Mouse (Mus musculus) adipocyte (in vitro differentiated cells): ENCODE data around the gene Chl1.

ENCODE experiments used
- DNase-seq: peaks from one replicate; pipeline ENCODE4 v3.0.0-alpha.2; 2016; ENCODE audit warnings: low spot score

The Chl1 gene

GRCm38 (mm10) chr6:103510392-103511289 is at the start of gene Chl1:
Gene Chl1, plus strand, starts transcription at chr6:103510586.
- no peak for DNase-seq

GRCm38 (mm10) chr6:103465479-103466080 is 44.8 kb upstream of the Chl1 start:
- no peak for DNase-seq

DNA sequence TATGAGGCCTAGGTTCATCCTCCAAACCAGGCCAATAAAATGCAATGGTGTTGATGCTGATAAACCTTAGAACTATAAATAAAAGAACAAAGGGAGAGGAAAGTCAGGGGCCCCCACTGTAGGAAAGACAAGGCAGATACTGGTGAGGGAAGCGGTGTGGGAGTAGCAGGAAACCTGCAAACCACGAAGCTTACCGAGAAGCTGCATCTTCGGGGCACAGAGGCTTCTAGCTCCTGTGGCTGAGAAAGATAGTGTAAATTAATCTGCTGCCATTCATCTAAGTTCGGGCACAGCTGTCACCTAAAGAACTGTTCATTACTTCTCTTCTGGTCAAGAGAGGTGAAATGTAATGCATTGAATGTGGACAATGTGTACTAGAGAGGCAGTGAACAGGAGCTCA is 37.1 kb upstream of the Chl1 start:
- no peak for DNase-seq

- no peak for DNase-seq
Observed at GRCm38 (mm10) chr6:103487199-103487598, 23.2 kb upstream of the Chl1 start.

DNA sequence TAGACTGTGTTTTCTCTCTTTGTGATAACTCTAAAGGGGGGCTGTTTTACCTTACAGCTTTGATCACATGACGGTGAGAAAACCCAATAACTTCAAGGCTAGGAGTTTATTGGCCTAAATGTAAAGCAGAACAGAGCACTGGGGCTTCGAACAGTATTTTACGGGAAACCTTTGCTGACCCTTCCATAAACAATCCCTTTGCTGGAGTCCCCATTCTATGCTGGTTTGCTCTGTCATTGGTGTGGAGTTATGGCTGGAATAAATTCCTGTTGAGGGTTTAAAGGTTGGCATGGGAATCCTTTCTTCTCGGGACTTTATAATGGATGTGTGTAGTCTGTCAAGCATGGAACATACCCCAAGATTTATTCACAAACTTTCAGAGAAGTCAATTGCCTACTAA is 12.0 kb upstream of the Chl1 start:
- DNase-seq = no peak

- no peak for DNase-seq
Observed at GRCm38 (mm10) chr6:103504065-103504464, 6.3 kb upstream of the Chl1 start.

GRCm38 (mm10) chr6:103507751-103508575 is 2.4 kb upstream of the Chl1 start:
- no peak for DNase-seq

GRCm38 (mm10) chr6:103509596-103509995 is 790 bp upstream of the Chl1 start:
- DNase-seq = no peak

GRCm38 (mm10) chr6:103511290-103511971 is 1.0 kb downstream of the Chl1 start:
- DNase-seq = no peak

DNA sequence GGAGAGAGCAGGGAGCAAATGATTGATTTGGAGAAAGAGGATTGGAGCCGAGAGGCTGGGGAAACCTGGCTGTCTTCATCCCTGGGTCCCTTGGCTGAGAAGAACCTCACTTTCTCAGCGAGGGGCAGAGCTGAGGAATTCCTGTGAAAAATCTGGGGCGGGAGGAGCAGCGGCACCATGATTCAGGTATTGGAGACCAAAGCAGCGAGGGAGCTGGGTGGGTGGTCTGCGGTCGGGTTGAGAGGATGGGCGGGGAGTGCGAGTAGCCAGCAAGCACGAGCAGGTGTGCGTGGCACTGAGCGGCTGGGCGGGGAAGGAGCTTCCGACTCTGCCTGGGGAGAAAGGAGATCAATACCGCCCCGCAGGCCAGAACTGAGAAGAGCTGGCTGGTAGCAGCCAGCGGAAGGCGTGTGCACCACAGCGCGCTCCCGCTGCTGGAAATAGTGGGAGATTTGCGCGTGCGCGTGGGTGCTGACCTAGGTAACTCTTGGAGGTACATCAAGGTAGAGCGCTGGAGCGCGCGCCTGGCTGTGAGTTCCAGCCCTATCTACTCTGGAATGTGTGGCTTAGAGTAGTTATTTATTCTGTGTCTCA is 1.7 kb downstream of the Chl1 start:
- no peak for DNase-seq

DNA sequence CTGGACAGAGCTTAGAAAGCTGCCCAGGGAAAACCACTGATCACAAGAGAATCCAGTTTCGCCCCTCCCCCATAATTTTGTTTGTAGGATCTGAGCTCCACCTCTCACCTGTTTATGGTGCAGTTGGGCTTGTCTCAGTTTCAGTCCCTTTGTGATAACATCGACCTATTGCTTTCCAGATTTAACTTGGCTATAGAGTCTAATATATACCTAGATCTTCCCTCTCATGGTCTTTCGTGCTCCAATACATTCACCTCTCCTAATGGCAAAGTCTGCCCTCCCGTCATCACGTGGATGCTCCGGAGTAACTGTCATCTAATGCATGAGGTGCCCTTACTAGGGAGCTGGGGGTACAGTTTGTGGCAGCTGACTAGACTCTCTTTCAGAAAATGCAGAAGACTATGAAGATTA is 2.5 kb downstream of the Chl1 start:
- DNase-seq = no peak

DNA sequence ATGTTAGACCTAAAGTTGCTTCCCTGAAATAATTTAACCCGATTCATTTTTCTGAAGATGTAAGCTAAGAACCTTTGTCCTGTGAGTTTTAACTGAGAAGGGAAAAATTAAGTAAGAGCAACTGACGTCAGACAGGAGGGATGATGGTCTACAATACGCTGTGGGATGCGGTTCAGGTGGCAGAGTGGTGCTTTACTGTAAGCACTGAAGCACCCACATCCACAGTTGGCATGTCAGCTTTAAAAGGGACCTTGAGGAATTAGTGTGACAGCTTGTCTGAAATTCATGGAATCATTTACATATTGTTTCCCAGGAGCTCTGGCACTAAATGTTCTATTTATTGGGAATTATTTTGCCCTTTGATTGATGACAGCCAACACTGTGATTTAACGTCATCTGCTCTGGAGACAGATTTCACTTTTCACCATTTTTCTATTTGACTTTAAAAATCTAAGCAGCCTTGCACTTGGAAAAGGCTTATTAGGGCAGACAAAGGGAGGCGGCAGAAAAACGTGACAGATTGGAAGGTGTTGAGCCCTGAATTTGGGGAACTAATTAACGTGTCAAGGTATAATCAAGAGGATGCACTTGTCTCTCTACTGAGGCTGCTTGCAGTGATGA is 3.3 kb downstream of the Chl1 start:
- no peak for DNase-seq

DNA sequence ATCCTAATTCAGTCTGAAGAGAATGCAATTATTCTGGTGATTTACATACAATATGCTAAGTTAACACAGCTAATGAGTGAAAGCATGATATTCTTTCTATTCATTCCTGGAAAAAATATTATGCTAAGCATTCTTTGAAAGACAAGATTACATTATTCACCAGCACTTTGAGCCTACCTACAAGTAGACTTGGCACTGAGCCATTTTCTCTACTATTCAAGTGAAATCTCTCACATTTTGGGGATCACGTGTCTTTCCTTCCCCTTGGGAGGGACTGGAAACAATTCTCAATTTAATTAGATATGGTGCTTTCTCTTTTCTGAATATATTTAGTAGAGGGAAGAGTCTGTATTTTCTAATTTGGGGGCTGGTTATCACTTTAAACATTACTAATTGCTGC is 4.0 kb downstream of the Chl1 start:
- no peak for DNase-seq

GRCm38 (mm10) chr6:103514756-103515155 is 4.4 kb downstream of the Chl1 start:
- no peak for DNase-seq

GRCm38 (mm10) chr6:103519596-103519995 is 9.2 kb downstream of the Chl1 start:
- DNase-seq = no peak

GRCm38 (mm10) chr6:103525326-103526024 is 15.1 kb downstream of the Chl1 start:
- DNase-seq = no peak

DNA sequence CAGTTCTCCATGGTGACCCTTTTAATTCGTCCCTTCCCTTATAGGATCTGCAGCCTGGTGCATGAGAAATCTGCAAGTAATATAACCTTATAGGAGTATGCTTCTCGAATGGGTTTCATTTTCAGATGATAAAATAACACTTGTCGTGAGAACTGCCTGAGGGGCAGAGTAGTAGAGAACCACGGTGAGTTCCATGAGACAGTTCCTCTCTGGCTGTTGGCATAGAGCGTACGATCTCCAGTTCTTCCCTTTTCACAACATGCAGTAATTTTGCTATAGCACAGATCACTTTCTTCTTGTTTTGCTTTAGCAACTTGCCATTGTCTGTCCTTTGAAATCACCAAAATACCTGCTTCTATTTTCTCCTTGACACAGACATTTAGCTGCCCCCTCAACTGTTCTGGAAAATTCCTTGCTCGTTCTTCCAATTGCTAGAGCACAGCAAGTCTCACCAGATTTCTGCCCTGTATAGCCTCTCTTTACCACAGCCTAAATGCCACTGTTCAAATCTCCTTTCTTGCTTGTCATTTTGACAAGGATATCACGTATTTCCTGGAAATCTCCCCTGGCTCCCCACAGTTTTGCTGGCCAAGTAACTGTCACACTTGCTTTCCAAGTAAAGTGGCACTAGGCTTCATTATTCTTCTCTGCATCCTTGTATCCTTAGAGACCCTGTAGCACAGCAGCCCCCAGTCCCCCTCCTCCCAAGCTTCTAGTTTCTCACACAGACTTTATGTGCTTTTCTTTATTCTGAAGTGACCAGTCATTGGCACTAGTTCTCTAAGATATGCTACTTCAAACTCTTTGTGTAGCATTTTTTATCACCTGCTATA is 16.8 kb downstream of the Chl1 start:
- DNase-seq = no peak

- DNase-seq = no peak
Observed at GRCm38 (mm10) chr6:103533048-103533447, 22.7 kb downstream of the Chl1 start.

DNA sequence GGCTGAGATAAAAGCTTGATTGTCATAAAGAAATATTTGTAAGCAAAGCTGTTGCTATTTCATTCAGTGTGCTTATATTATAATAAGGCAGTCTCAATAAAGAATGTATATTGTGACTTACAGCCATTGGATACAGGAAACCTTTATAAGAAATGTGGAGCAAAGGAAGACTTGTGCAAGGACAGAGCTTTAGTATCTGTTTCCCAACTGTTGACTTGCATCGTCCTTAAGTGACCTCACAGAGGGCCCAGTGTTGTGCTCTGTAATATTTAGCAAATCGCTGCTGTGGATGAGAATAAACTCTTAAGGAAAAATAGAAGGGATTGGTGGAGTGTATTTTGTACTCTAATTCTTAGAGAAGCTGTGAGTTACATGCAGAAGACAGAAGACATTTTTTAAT is 23.6 kb downstream of the Chl1 start:
- DNase-seq = no peak

DNA sequence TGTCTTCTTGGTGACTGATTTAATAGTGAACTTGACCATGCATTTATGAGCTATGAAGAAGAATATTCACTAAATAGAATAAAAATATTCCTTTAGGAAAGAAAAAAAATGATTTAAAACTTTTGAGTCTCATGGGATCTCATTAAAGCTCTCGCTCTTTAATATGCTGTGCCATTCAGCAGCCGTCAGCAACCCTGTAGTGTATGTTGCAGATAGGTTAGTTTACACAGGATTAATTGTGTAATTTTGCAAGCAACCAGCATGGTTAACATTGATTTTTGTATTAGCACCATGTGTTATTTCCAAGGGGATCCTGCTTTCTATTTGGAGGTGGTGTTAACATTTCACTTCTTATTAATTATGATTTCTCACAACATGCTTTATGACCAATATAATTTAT is 32.2 kb downstream of the Chl1 start:
- no peak for DNase-seq
